Mouse (Mus musculus): ENCODE data around the gene Pemt. TPM values are rescaled to one million over a fixed set of nuclear protein-coding genes. Genes with fewer than 3 reads are reported as not detected.

Pemt gene
- total and polyA plus RNA-seq, 3 experiments: 6.9 to 10.5 (median 7.8) TPM

GRCm38 (mm10) chr11:59989406-59989805 lies 56.9 kb downstream of the Pemt start:
- Histone ChIP-seq H3K4me1 (ENCODE audit: control insufficient read depth in 1 of 2, insufficient read depth in 2 of 2) (no peaks in the 10 kb centered on the region), H3K9me3 (replicated peaks; ENCODE audit: low read length) (no peaks in the 10 kb centered on the region), H3K36me3 (replicated peaks in 1 of 2; ENCODE audit: control insufficient read depth in 1 of 2, insufficient read depth in 1 of 2, low read length in 1 of 2) (no peaks in the 10 kb centered on the region), H3K79me2 (replicated peaks; ENCODE audit: control insufficient read depth, extremely low read depth, insufficient read depth, poor library complexity, severe bottlenecking) (no peaks in the 10 kb centered on the region), H3K27ac (ENCODE audit: insufficient read depth, low read depth) (no peak overlapping the region), H3K9ac (ENCODE audit: insufficient read depth, low read depth) (no peak overlapping the region), H3K4me3 (replicated peaks in 1 of 3; ENCODE audit: low read depth in 2 of 3, low read length in 2 of 3, poor library complexity in 1 of 3) (no peak overlapping the region), H3K27me3 (replicated peaks) (peaks cover 5% of the 10 kb centered on the region), H3K4me2 (ENCODE audit: insufficient read depth, low read depth, poor library complexity, severe bottlenecking) (no peak overlapping the region)
- in situ Hi-C loops (cut with MboI; ENCODE audit: low pct_ligation_motif_present, low pct_unique_long_range_greater_than_20kb, low sequenced_read_pairs): no loop called here
- DNase-seq (ENCODE audit: extremely low read depth): no peak
- TF ChIP-seq RAD21 (IDR thresholded peaks at IDR 0.05; ENCODE audit: low read depth, low read length) (no peak), ZKSCAN1 (IDR thresholded peaks at IDR 0.05; ENCODE audit: borderline replicate concordance, low read depth, low read length) (no peak), SMC3 (IDR thresholded peaks at IDR 0.05; ENCODE audit: low read depth, low read length) (no peak), MYC (IDR thresholded peaks at IDR 0.05; ENCODE audit: low read depth, low read length) (no peak), MXI1 (IDR thresholded peaks at IDR 0.05; ENCODE audit: low read depth, low read length) (no peak), JUN (IDR thresholded peaks at IDR 0.05; ENCODE audit: insufficient read depth, low read depth, low read length) (no peak), USF2 (conservative IDR thresholded peaks at IDR 0.05; ENCODE audit: low read depth, low read length) (no peak), CHD2 (IDR thresholded peaks at IDR 0.05; ENCODE audit: low read length) (no peak), USF1 (IDR thresholded peaks at IDR 0.05; ENCODE audit: low read depth, low read length) (no peak), MAZ (IDR thresholded peaks at IDR 0.05; ENCODE audit: low read depth, low read length) (no peak), ZC3H11A (IDR thresholded peaks at IDR 0.05; ENCODE audit: low read depth, low read length) (no peak)
- dilution Hi-C loops (cut with MboI; ENCODE audit: extremely low pct_ligation_motif_present, extremely low pct_unique_long_range_greater_than_20kb, low sequenced_read_pairs): no loop called here

- no peaks in the 10 kb centered on the region for H3K27me3 ChIP-seq (replicated peaks)
- no peaks in the 10 kb centered on the region for H3K79me2 ChIP-seq (replicated peaks; ENCODE audit: control insufficient read depth, extremely low read depth, insufficient read depth, poor library complexity, severe bottlenecking)
- in situ Hi-C loops (cut with MboI; ENCODE audit: low pct_ligation_motif_present, low pct_unique_long_range_greater_than_20kb, low sequenced_read_pairs): no loop called here
- H3K27ac ChIP-seq (ENCODE audit: insufficient read depth, low read depth): no peak overlapping the region
- H3K9me3 ChIP-seq (replicated peaks; ENCODE audit: low read length): no peaks in the 10 kb centered on the region
- H3K4me1 ChIP-seq (ENCODE audit: control insufficient read depth in 1 of 2, insufficient read depth in 2 of 2): peaks cover 0 to 4% of the 10 kb centered on the region in 2 experiments; a peak in 1 of 4 replicates
- dilution Hi-C loops (cut with MboI; ENCODE audit: extremely low pct_ligation_motif_present, extremely low pct_unique_long_range_greater_than_20kb, low sequenced_read_pairs): no loop called here
- TF ChIP-seq POLR2AphosphoS2 (IDR thresholded peaks at IDR 0.05; ENCODE audit: low read depth, low read length) (no peak), MYC (IDR thresholded peaks at IDR 0.05; ENCODE audit: low read depth, low read length) (no peak), CTCF (conservative IDR thresholded peaks at IDR 0.05 in 1 of 2, IDR thresholded peaks at IDR 0.05 in 1 of 2; ENCODE audit: low read depth in 2 of 2, low read length in 2 of 2) (no peak), UBTF (IDR thresholded peaks at IDR 0.05; ENCODE audit: low read depth, low read length) (no peak), MAX (IDR thresholded peaks at IDR 0.05; ENCODE audit: low read length) (no peak), ELF1 (IDR thresholded peaks at IDR 0.05; ENCODE audit: low read depth, low read length) (no peak), TCF12 (IDR thresholded peaks at IDR 0.05; ENCODE audit: low read depth, low read length) (no peak), NRF1 (IDR thresholded peaks at IDR 0.05; ENCODE audit: low read depth, low read length) (no peak), MAFK (IDR thresholded peaks at IDR 0.05; ENCODE audit: insufficient replicate concordance, low read length) (no peak), HCFC1 (IDR thresholded peaks at IDR 0.05; ENCODE audit: low read depth, low read length) (no peak)
- no peak overlapping the region for H3K4me3 ChIP-seq (replicated peaks in 1 of 3; ENCODE audit: low read depth in 2 of 3, low read length in 2 of 3, poor library complexity in 1 of 3)
- H3K36me3 ChIP-seq (replicated peaks in 1 of 2; ENCODE audit: control insufficient read depth in 1 of 2, insufficient read depth in 1 of 2, low read length in 1 of 2): no peaks in the 10 kb centered on the region
- H3K4me2 ChIP-seq (ENCODE audit: insufficient read depth, low read depth, poor library complexity, severe bottlenecking): no peak overlapping the region
- no peak overlapping the region for H3K9ac ChIP-seq (ENCODE audit: insufficient read depth, low read depth)
- no peak for DNase-seq (ENCODE audit: extremely low read depth)
Measured at GRCm38 (mm10) chr11:59977831-59978230, 68.5 kb downstream of the Pemt start.

Data from CH12.LX (cell line).